Mouse (Mus musculus) ES-Bruce4 (cell line): ENCODE data around the gene Ces1c. TPM values are rescaled to one million over a fixed set of nuclear protein-coding genes. Genes with fewer than 3 reads are reported as not detected.

ENCODE experiments used
- H3K27ac ChIP-seq: 2 replicates; pipeline ENCODE4 v1.5.1; 2012; ENCODE audit warnings: low read length, inconsistent platforms; ENCODE audit not compliant: insufficient read depth
- H3K27me3 ChIP-seq: 2 replicates; pipeline ENCODE4 v1.6.1; 2012; ENCODE audit warnings: mild to moderate bottlenecking, low read length, inconsistent platforms; ENCODE audit not compliant: control insufficient read depth, poor library complexity, insufficient read depth, severe bottlenecking
- H3K36me3 ChIP-seq: 2 replicates; pipeline ENCODE4 v1.6.1; 2012; ENCODE audit warnings: inconsistent platforms, mild to moderate bottlenecking, low read length, moderate library complexity; ENCODE audit not compliant: control insufficient read depth, poor library complexity, insufficient read depth, severe bottlenecking
- H3K4me1 ChIP-seq: one replicate; pipeline ENCODE4 v1.8.1; 2011; ENCODE audit warnings: low read length; ENCODE audit not compliant: control insufficient read depth, insufficient read depth
- H3K4me3 ChIP-seq: 2 replicates; pipeline ENCODE4 v1.5.1; 2011; ENCODE audit warnings: low read depth, mild to moderate bottlenecking, low read length
- H3K9ac ChIP-seq: 2 replicates; pipeline ENCODE4 v1.6.1; 2012; ENCODE audit warnings: low read depth, mild to moderate bottlenecking, inconsistent platforms; ENCODE audit not compliant: poor library complexity, severe bottlenecking
- H3K9me3 ChIP-seq: replicated peaks from 2 replicates; pipeline ENCODE4 v1.6.1; 2012; ENCODE audit warnings: mild to moderate bottlenecking, low read length, inconsistent platforms; ENCODE audit not compliant: control insufficient read depth, poor library complexity, insufficient read depth, severe bottlenecking
- CTCF ChIP-seq: IDR thresholded peaks from one replicate; pipeline ENCODE4 v1.8.1; 2011; ENCODE audit warnings: low read depth, low read length
- EP300 ChIP-seq: IDR thresholded peaks from 2 replicates; pipeline ENCODE4 v1.6.1; 2011; ENCODE audit warnings: low read depth, low read length; ENCODE audit not compliant: insufficient read depth
- POLR2A ChIP-seq: IDR thresholded peaks from one replicate; pipeline ENCODE4 v1.8.1; 2011; ENCODE audit warnings: low read length; ENCODE audit not compliant: insufficient read depth
- polyA plus RNA-seq: library from polyadenylated mRNA; stranded (reverse); fragments of >200 nt; gene quantifications from 2 replicates; pipeline ENCODE4 v1.2.4, GENCODE M21; 2011; ENCODE audit warnings: low read depth; ENCODE audit not compliant: missing spikeins, insufficient read depth, insufficient read length

Gene Ces1c
- polyA plus RNA-seq, 1 experiment = not detected

DNA sequence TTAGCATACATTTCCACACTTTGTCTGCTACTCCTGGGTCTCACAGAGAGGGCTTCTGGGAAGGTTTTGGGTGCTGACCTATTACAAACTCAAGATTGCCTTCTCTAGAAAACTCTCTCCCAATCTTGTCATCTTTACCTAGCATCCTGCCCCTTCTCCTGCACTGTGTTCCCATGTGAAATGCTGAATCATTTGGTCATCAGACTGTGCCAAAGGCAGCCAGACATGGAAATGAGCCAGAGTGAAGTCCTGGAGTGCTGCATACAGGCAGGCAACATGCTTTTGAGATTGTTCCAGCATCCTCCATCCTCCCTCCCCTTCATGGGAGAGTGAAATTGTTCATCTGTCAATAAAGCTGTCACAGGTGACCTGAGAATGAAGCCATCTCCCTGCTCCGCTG lies 20.3 kb upstream of the Ces1c start:
- no peak for TF ChIP-seq CTCF
- TF ChIP-seq EP300 = no peak
- TF ChIP-seq POLR2A = no peak
- Histone ChIP-seq H3K4me3 (no peak overlapping the region), H3K9ac (no peak overlapping the region), H3K27ac (no peak overlapping the region), H3K9me3 (no peaks in the 10 kb centered on the region), H3K36me3 (no peaks in the 10 kb centered on the region), H3K27me3 (no peaks in the 10 kb centered on the region), H3K4me1 (no peaks in the 10 kb centered on the region)

- no peaks in the 10 kb centered on the region; the same call in 1 of the 2 replicates for H3K27me3 ChIP-seq
- TF ChIP-seq EP300 (no peak), POLR2A (no peak), CTCF (no peak)
- no peaks in the 10 kb centered on the region for H3K4me1 ChIP-seq
- no peak overlapping the region for H3K4me3 ChIP-seq
- H3K27ac ChIP-seq = no peak overlapping the region
- no peaks in the 10 kb centered on the region for H3K9me3 ChIP-seq
- H3K36me3 ChIP-seq = no peaks in the 10 kb centered on the region
- H3K9ac ChIP-seq = no peak overlapping the region
Measured at GRCm38 (mm10) chr8:93147331-93147730, 16.2 kb upstream of the Ces1c start.

DNA sequence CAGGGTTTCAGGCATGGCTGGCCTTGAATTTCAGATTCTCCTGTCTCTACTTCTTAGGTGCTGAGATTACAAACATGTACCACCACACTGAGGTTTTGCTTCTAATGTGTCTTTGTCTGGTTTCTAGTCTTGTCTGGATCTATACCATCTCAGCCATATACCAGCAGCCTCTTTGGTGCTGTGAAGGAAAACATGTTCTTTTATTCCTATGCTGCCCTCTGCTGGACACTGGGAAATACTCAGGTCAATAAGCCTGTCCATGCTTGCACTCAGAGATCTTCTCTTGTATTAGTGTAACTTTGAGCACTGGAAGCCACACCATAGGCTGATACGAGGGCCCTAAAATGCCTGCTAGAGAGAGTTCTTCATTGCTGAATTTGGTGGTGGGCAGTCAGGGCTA lies 9.6 kb upstream of the Ces1c start:
- Histone ChIP-seq H3K27me3 (no peaks in the 10 kb centered on the region; the same call in 1 of the 2 replicates), H3K36me3 (no peaks in the 10 kb centered on the region), H3K9me3 (no peaks in the 10 kb centered on the region), H3K9ac (no peak overlapping the region), H3K27ac (no peak overlapping the region), H3K4me3 (no peak overlapping the region), H3K4me1 (no peaks in the 10 kb centered on the region)
- TF ChIP-seq POLR2A (no peak), EP300 (no peak), CTCF (no peak)

DNA sequence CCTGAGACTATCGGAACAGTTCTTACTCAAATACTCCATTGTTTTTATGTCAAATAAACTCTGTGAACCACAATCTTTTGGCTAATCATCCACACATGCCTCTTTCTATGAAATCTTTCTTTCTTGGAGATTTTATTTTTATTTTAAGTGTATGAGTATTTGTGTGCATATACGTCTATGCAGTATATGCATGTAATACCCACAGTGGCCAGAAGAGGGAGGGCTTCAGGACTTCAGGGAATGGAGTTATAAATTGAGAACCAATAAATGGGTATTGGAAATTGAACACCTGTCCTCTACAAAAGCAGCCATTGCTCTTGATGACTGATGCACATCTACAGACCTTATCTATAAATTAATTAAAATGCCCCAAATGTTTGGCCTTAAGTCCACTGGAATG lies 1.1 kb upstream of the Ces1c start:
- Histone ChIP-seq H3K4me1 (no peaks in the 10 kb centered on the region), H3K4me3 (no peak overlapping the region), H3K27me3 (no peaks in the 10 kb centered on the region), H3K27ac (no peak overlapping the region), H3K9ac (no peak overlapping the region), H3K36me3 (no peaks in the 10 kb centered on the region), H3K9me3 (no peaks in the 10 kb centered on the region)
- TF ChIP-seq EP300 = no peak
- no peak for TF ChIP-seq CTCF
- TF ChIP-seq POLR2A = no peak

DNA sequence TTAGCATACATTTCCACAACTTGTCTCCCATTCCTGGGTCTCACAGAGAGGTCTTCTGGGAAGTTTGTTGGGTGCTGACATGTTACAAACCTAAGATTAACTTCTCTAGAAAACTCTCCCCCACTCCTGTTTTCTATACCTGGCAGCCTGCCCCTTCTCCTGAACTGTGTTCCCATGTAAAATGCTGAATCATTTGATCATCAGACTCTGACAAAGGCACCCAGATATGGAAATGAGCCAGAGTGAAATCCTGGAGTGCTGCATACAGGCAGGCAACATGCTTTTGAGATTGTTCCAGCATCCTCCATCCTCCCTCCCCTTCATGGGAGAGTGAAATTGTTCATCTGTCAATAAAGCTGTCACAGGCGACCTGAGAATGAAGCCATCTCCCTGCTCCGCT lies 4.6 kb downstream of the Ces1c start:
- Histone ChIP-seq H3K4me3 (no peak overlapping the region), H3K36me3 (no peaks in the 10 kb centered on the region)

GRCm38 (mm10) chr8:93122005-93122404 lies 9.1 kb downstream of the Ces1c start:
- TF ChIP-seq CTCF = no peak
- TF ChIP-seq EP300 = no peak
- no peak for TF ChIP-seq POLR2A
- Histone ChIP-seq H3K9ac (no peak overlapping the region), H3K4me3 (no peak overlapping the region), H3K27me3 (no peaks in the 10 kb centered on the region; the same call in 1 of the 2 replicates), H3K9me3 (no peaks in the 10 kb centered on the region; the same call in 1 of the 2 replicates), H3K36me3 (no peaks in the 10 kb centered on the region), H3K27ac (no peak overlapping the region), H3K4me1 (no peaks in the 10 kb centered on the region)

More for the DNA sequence above, 4.6 kb downstream of the Ces1c start:
- no peak overlapping the region for H3K27ac ChIP-seq
- no peaks in the 10 kb centered on the region for H3K27me3 ChIP-seq
- no peaks in the 10 kb centered on the region for H3K4me1 ChIP-seq
- TF ChIP-seq POLR2A = no peak
- TF ChIP-seq EP300 = no peak
- TF ChIP-seq CTCF = no peak
- no peak overlapping the region for H3K9ac ChIP-seq
- no peaks in the 10 kb centered on the region for H3K9me3 ChIP-seq
